Mouse (Mus musculus): ENCODE results near the gene Tbc1d4.

Gene Tbc1d4

GRCm38 (mm10) chr14:101608519-101609368, at the start of gene Tbc1d4:
Gene Tbc1d4 (minus strand): TSS chr14:101609191.
- in situ Hi-C loops (cut with MboI; ENCODE audit: low sequenced_read_pairs): no loop called here

GRCm38 (mm10) chr14:101656307-101656706, 47.3 kb upstream of the Tbc1d4 start:
- in situ Hi-C loops (cut with MboI; ENCODE audit: low sequenced_read_pairs): no loop called here

- in situ Hi-C loops (cut with MboI; ENCODE audit: low sequenced_read_pairs): no loop called here
Measured at GRCm38 (mm10) chr14:101654526-101654909, 45.5 kb upstream of the Tbc1d4 start.

GRCm38 (mm10) chr14:101653581-101654525, 44.9 kb upstream of the Tbc1d4 start, which contains the start of gene Uchl3:
Gene Uchl3 (plus strand): TSS chr14:101653967.
- in situ Hi-C loops (cut with MboI; ENCODE audit: low sequenced_read_pairs): no loop called here

GRCm38 (mm10) chr14:101652571-101652970, 43.6 kb upstream of the Tbc1d4 start:
- in situ Hi-C loops (cut with MboI; ENCODE audit: low sequenced_read_pairs): no loop called here

GRCm38 (mm10) chr14:101650551-101650950, 41.6 kb upstream of the Tbc1d4 start:
- in situ Hi-C loops (cut with MboI; ENCODE audit: low sequenced_read_pairs): no loop called here

GRCm38 (mm10) chr14:101644948-101645347, 36.0 kb upstream of the Tbc1d4 start:
- in situ Hi-C loops (cut with MboI; ENCODE audit: low sequenced_read_pairs): no loop called here

- in situ Hi-C loops (cut with MboI; ENCODE audit: low sequenced_read_pairs): no loop called here
Measured at GRCm38 (mm10) chr14:101640153-101640843, 31.3 kb upstream of the Tbc1d4 start, which contains the start of gene Commd6. Gene Commd6 (minus strand): TSS chr14:101640686.

- in situ Hi-C loops (cut with MboI; ENCODE audit: low sequenced_read_pairs): no loop called here
Measured at GRCm38 (mm10) chr14:101637381-101637780, 28.4 kb upstream of the Tbc1d4 start.

- in situ Hi-C loops (cut with MboI; ENCODE audit: low sequenced_read_pairs): no loop called here
Measured at GRCm38 (mm10) chr14:101635765-101636164, 26.8 kb upstream of the Tbc1d4 start.

- in situ Hi-C loops (cut with MboI; ENCODE audit: low sequenced_read_pairs): no loop called here
Measured at GRCm38 (mm10) chr14:101630548-101630947, 21.6 kb upstream of the Tbc1d4 start.

- in situ Hi-C loops (cut with MboI; ENCODE audit: low sequenced_read_pairs): no loop called here
Measured at GRCm38 (mm10) chr14:101617680-101618079, 8.7 kb upstream of the Tbc1d4 start.

GRCm38 (mm10) chr14:101616178-101616577, 7.2 kb upstream of the Tbc1d4 start:
- in situ Hi-C loops (cut with MboI; ENCODE audit: low sequenced_read_pairs): no loop called here

GRCm38 (mm10) chr14:101613206-101613605, 4.2 kb upstream of the Tbc1d4 start:
- in situ Hi-C loops (cut with MboI; ENCODE audit: low sequenced_read_pairs): no loop called here

GRCm38 (mm10) chr14:101610701-101611100, 1.7 kb upstream of the Tbc1d4 start:
- in situ Hi-C loops (cut with MboI; ENCODE audit: low sequenced_read_pairs): no loop called here

- in situ Hi-C loops (cut with MboI; ENCODE audit: low sequenced_read_pairs): no loop called here
Measured at GRCm38 (mm10) chr14:101607631-101608518, 1.1 kb downstream of the Tbc1d4 start.

- in situ Hi-C loops (cut with MboI; ENCODE audit: low sequenced_read_pairs): no loop called here
Measured at GRCm38 (mm10) chr14:101605843-101606242, 3.1 kb downstream of the Tbc1d4 start.

- in situ Hi-C loops (cut with MboI; ENCODE audit: low sequenced_read_pairs): no loop called here
Measured at GRCm38 (mm10) chr14:101602851-101603250, 6.1 kb downstream of the Tbc1d4 start.

- in situ Hi-C loops (cut with MboI; ENCODE audit: low sequenced_read_pairs): no loop called here
Measured at GRCm38 (mm10) chr14:101597096-101597715, 11.8 kb downstream of the Tbc1d4 start.

All from CH12F3 (cell line).